Mouse (Mus musculus): Measurements from ENCODE around the gene Phf10. TPM values are rescaled to one million over a fixed set of nuclear protein-coding genes. Genes with fewer than 3 reads are reported as not detected.
A peak's percentile ranks its signal among the peaks of the same experiment; 100 is the strongest.

Phf10 gene
- total and polyA plus RNA-seq, 3 experiments: 185 to 627 (median 265) TPM

- Histone ChIP-seq H3K36me3 (ENCODE audit: control insufficient read depth in 1 of 2, insufficient read depth in 2 of 2, low read length in 2 of 2) (peaks cover 26 to 32% of the 10 kb centered on the region in 2 experiments), H3K9ac (ENCODE audit: control insufficient read depth, low read depth, low read length, poor library complexity, severe bottlenecking) (peak overlapping the region; percentile 98), H3K27me3 (ENCODE audit: control insufficient read depth in 1 of 2, insufficient read depth in 2 of 2, low read length in 2 of 2) (no peaks in the 10 kb centered on the region), H3K9me3 (replicated peaks; ENCODE audit: insufficient read depth, low read length) (no peaks in the 10 kb centered on the region), H3K4me1 (ENCODE audit: control insufficient read depth in 1 of 2, insufficient read depth in 2 of 2, low read length in 2 of 2) (peaks cover 9 to 20% of the 10 kb centered on the region in 2 experiments), H3K27ac (ENCODE audit: control insufficient read depth, low read depth, low read length) (peak overlapping the region; percentile 67), H3K4me3 (ENCODE audit: control insufficient read depth in 1 of 2, insufficient read depth in 1 of 2, low read depth in 2 of 2, low read length in 2 of 2) (peak overlapping the region; percentile 71 to 99), H3K79me2 (ENCODE audit: control insufficient read depth, insufficient read depth, low read length, poor library complexity) (peaks cover 36% of the 10 kb centered on the region)
- TF ChIP-seq MYB (IDR thresholded peaks at IDR 0.05; ENCODE audit: low read depth, low read length): no peak; the same call in 1 of the 2 replicates
- no peak for TF ChIP-seq TBP (IDR thresholded peaks at IDR 0.05; ENCODE audit: low read depth, low read length)
- TF ChIP-seq TAL1 (IDR thresholded peaks at IDR 0.05; ENCODE audit: low read length): no peak
- TF ChIP-seq EP300 (IDR thresholded peaks at IDR 0.05; ENCODE audit: low read depth in 1 of 2, low read length in 2 of 2): no peak
- no peak for TF ChIP-seq ZMIZ1 (IDR thresholded peaks at IDR 0.05; ENCODE audit: low read depth, low read length)
- TF ChIP-seq BHLHE40 (IDR thresholded peaks at IDR 0.05; ENCODE audit: borderline replicate concordance, low read depth, low read length): no peak
- no peak for TF ChIP-seq RCOR1 (IDR thresholded peaks at IDR 0.05; ENCODE audit: low read depth, low read length)
- TF ChIP-seq NRF1 (IDR thresholded peaks at IDR 0.05; ENCODE audit: insufficient read depth, low read depth, low read length, poor library complexity, severe bottlenecking): no peak
- 0 out of 2 replicates have a peak, but pooled peaks have one; percentile 67 for TF ChIP-seq CHD1 (IDR thresholded peaks at IDR 0.05; ENCODE audit: low read depth, low read length)
- 0 out of 2 replicates have a peak, but pooled peaks have one; percentile 7 for TF ChIP-seq HCFC1 (IDR thresholded peaks at IDR 0.05; ENCODE audit: low read depth, low read length)
- TF ChIP-seq MXI1 (IDR thresholded peaks at IDR 0.05; ENCODE audit: low read depth, low read length): no peak; the same call in 1 of the 2 replicates
- peak; percentile 68 for DNase-seq (ENCODE audit: low read depth, low spot score)
These were observed 553 bp downstream of the Phf10 start for GRCm38 (mm10) chr17:14960520-14960919.

GRCm38 (mm10) chr17:14959979-14960378 is 1.1 kb downstream of the Phf10 start:
- peak overlapping the region; percentile 98 for H3K9ac ChIP-seq (ENCODE audit: control insufficient read depth, low read depth, low read length, poor library complexity, severe bottlenecking)
- no peaks in the 10 kb centered on the region for H3K27me3 ChIP-seq (ENCODE audit: control insufficient read depth in 1 of 2, insufficient read depth in 2 of 2, low read length in 2 of 2)
- H3K4me3 ChIP-seq (ENCODE audit: control insufficient read depth in 1 of 2, insufficient read depth in 1 of 2, low read depth in 2 of 2, low read length in 2 of 2): peak overlapping the region; percentile 64 to 71
- H3K79me2 ChIP-seq (ENCODE audit: control insufficient read depth, insufficient read depth, low read length, poor library complexity): peaks cover 36% of the 10 kb centered on the region
- H3K9me3 ChIP-seq (replicated peaks; ENCODE audit: insufficient read depth, low read length): no peaks in the 10 kb centered on the region
- H3K27ac ChIP-seq (ENCODE audit: control insufficient read depth, low read depth, low read length): peak overlapping the region; percentile 36
- peaks cover 30 to 34% of the 10 kb centered on the region in 2 experiments for H3K36me3 ChIP-seq (ENCODE audit: control insufficient read depth in 1 of 2, insufficient read depth in 2 of 2, low read length in 2 of 2)
- peaks cover 9 to 20% of the 10 kb centered on the region in 2 experiments for H3K4me1 ChIP-seq (ENCODE audit: control insufficient read depth in 1 of 2, insufficient read depth in 2 of 2, low read length in 2 of 2)
- TF ChIP-seq KAT2A (conservative IDR thresholded peaks at IDR 0.05; ENCODE audit: low read depth, low read length): 0 out of 2 replicates have a peak, but pooled peaks have one; percentile 43
- TF ChIP-seq NELFE (IDR thresholded peaks at IDR 0.05; ENCODE audit: low read depth, low read length): peak; percentile 11; the same call in 1 of the 2 replicates
- no peak for TF ChIP-seq USF1 (IDR thresholded peaks at IDR 0.05; ENCODE audit: low read depth, low read length)
- peak; percentile 64 for TF ChIP-seq MXI1 (IDR thresholded peaks at IDR 0.05; ENCODE audit: low read depth, low read length)
- TF ChIP-seq RCOR1 (IDR thresholded peaks at IDR 0.05; ENCODE audit: low read depth, low read length): no peak
- TF ChIP-seq SIN3A (IDR thresholded peaks at IDR 0.05; ENCODE audit: low read length): peak; percentile 51; the same call in 1 of the 2 replicates
- peak; percentile 75 for TF ChIP-seq ETS1 (IDR thresholded peaks at IDR 0.05; ENCODE audit: low read depth, low read length)
- no peak for TF ChIP-seq POLR2A (IDR thresholded peaks at IDR 0.05; ENCODE audit: control insufficient read depth in 1 of 2, insufficient read depth in 1 of 2, low read depth in 1 of 2, low read length in 2 of 2, poor library complexity in 1 of 2)
- DNase-seq (ENCODE audit: low read depth, low spot score): peak; percentile 81
